Mouse (Mus musculus) bone marrow macrophage, adult 2 months (primary cell): ENCODE measurements around the gene Ranbp3.

Experiments used
- CTCF ChIP-seq: IDR thresholded peaks from 2 replicates; pipeline ENCODE4 v1.5.1; 2012; ENCODE audit warnings: low read depth, mild to moderate bottlenecking, low read length, moderate library complexity
- POLR2A ChIP-seq: IDR thresholded peaks from 2 replicates; pipeline ENCODE4 v1.6.1; 2012; ENCODE audit warnings: mild to moderate bottlenecking, low read depth, low read length, borderline replicate concordance

GRCm38 (mm10) chr17:56759261-56759660 lies 86.2 kb downstream of the Ranbp3 start:
- no peak for TF ChIP-seq CTCF
- TF ChIP-seq POLR2A: no peak
